Mouse (Mus musculus) CH12.LX (cell line): ENCODE results near the gene Nsun2. TPM values are rescaled to one million over a fixed set of nuclear protein-coding genes. Genes with fewer than 3 reads are reported as not detected.

Source experiments
- DNase-seq: peaks from one replicate; pipeline ENCODE4 v3.0.0-alpha.2; 2013; ENCODE audit errors: extremely low read depth
- H3K27ac ChIP-seq: 2 replicates; pipeline ENCODE4 v1.5.1; 2012; ENCODE audit warnings: low read depth, mild to moderate bottlenecking, control low read depth, moderate library complexity; ENCODE audit not compliant: insufficient read depth
- H3K27me3 ChIP-seq: replicated peaks from 2 replicates; pipeline ENCODE3; 2012; ENCODE audit warnings: inconsistent platforms
- H3K36me3 ChIP-seq, 2 experiments: replicated peaks in 1 of 2; 2 replicates each; pipeline versions ENCODE3 to v1.6.1; 2012; ENCODE audit warnings: inconsistent platforms in 1 of 2, low read length in 1 of 2, mild to moderate bottlenecking in 1 of 2, mixed read lengths in 1 of 2, moderate library complexity in 1 of 2; ENCODE audit not compliant: control insufficient read depth in 1 of 2, insufficient read depth in 1 of 2
- H3K4me1 ChIP-seq, 2 experiments: 2 replicates each; pipeline ENCODE4 v1.6.1; 2012; ENCODE audit warnings: inconsistent platforms in 1 of 2, moderate library complexity in 1 of 2; ENCODE audit not compliant: insufficient read depth in 2 of 2, control insufficient read depth in 1 of 2
- H3K4me2 ChIP-seq: 2 replicates; pipeline ENCODE4 v1.6.1; 2012; ENCODE audit warnings: low read depth, mild to moderate bottlenecking, control low read depth; ENCODE audit not compliant: poor library complexity, insufficient read depth, severe bottlenecking
- H3K4me3 ChIP-seq, 3 experiments: fragments of 150-350 bp in 1 of 3; sonication (generic) in 1 of 3; replicated peaks in 1 of 3; 2 replicates each; pipeline versions ENCODE3 to v1.5.1; 2011 to 2012; ENCODE audit warnings: low read depth in 2 of 3, low read length in 2 of 3, mild to moderate bottlenecking in 2 of 3, moderate library complexity in 2 of 3, control low read depth in 1 of 3, improper control_type of control experiment in 1 of 3, inconsistent platforms in 1 of 3, mixed read lengths in 1 of 3; ENCODE audit not compliant: poor library complexity in 1 of 3
- H3K79me2 ChIP-seq: replicated peaks from 2 replicates; pipeline ENCODE4 v1.6.1; 2012; ENCODE audit warnings: mild to moderate bottlenecking, moderate library complexity; ENCODE audit not compliant: control insufficient read depth, poor library complexity, insufficient read depth, severe bottlenecking; ENCODE audit errors: extremely low read depth
- H3K9ac ChIP-seq: 2 replicates; pipeline ENCODE4 v1.6.1; 2012; ENCODE audit warnings: low read depth, mild to moderate bottlenecking, control low read depth, moderate library complexity; ENCODE audit not compliant: insufficient read depth
- H3K9me3 ChIP-seq: replicated peaks from 2 replicates; pipeline ENCODE3; 2012; ENCODE audit warnings: low read length, inconsistent platforms, mixed read lengths
- BHLHE40 ChIP-seq: IDR thresholded peaks from 2 replicates; pipeline ENCODE4 v1.6.1; 2011; ENCODE audit warnings: mild to moderate bottlenecking, low read depth, low read length, improper control_type of control experiment
- CHD1 ChIP-seq: IDR thresholded peaks from 2 replicates; pipeline ENCODE4 v1.6.1; 2012; ENCODE audit warnings: low read depth, low read length, improper control_type of control experiment, inconsistent platforms
- CHD2 ChIP-seq: IDR thresholded peaks from 2 replicates; pipeline ENCODE4 v1.6.1; 2011; ENCODE audit warnings: low read length, improper control_type of control experiment
- CTCF ChIP-seq, 2 experiments: IDR thresholded peaks in 1 of 2; conservative IDR thresholded peaks in 1 of 2; 2 replicates each; pipeline ENCODE4 v1.5.1; 2011 to 2012; ENCODE audit warnings: low read depth in 2 of 2, low read length in 2 of 2, improper control_type of control experiment in 1 of 2, inconsistent platforms in 1 of 2, mild to moderate bottlenecking in 1 of 2, moderate library complexity in 1 of 2
- E2F4 ChIP-seq: IDR thresholded peaks from 2 replicates; pipeline ENCODE4 v1.6.1; 2011; ENCODE audit warnings: low read depth, low read length, improper control_type of control experiment; ENCODE audit not compliant: insufficient replicate concordance
- EP300 ChIP-seq: IDR thresholded peaks from 2 replicates; pipeline ENCODE4 v1.6.1; 2011; ENCODE audit warnings: low read length, improper control_type of control experiment
- ETS1 ChIP-seq: conservative IDR thresholded peaks from 2 replicates; pipeline ENCODE4 v1.6.1; 2012; ENCODE audit warnings: low read depth, mild to moderate bottlenecking, inconsistent platforms, low read length, improper control_type of control experiment, moderate library complexity
- GABPA ChIP-seq: IDR thresholded peaks from 2 replicates; pipeline ENCODE4 v1.6.1; 2012; ENCODE audit warnings: low read depth, low read length, improper control_type of control experiment, inconsistent platforms; ENCODE audit not compliant: insufficient replicate concordance
- IRF4 ChIP-seq: IDR thresholded peaks from 2 replicates; pipeline ENCODE4 v1.6.1; 2014; ENCODE audit warnings: low read depth, mild to moderate bottlenecking, inconsistent platforms, low read length, improper control_type of control experiment
- MAZ ChIP-seq: IDR thresholded peaks from 2 replicates; pipeline ENCODE4 v1.6.1; 2012; ENCODE audit warnings: low read depth, mild to moderate bottlenecking, inconsistent platforms, low read length, improper control_type of control experiment, moderate library complexity
- MEF2A ChIP-seq: IDR thresholded peaks from 2 replicates; pipeline ENCODE4 v1.6.1; 2014; ENCODE audit warnings: low read depth, mild to moderate bottlenecking, inconsistent platforms, low read length, improper control_type of control experiment, borderline replicate concordance
- MXI1 ChIP-seq: IDR thresholded peaks from 2 replicates; pipeline ENCODE4 v1.6.1; 2011; ENCODE audit warnings: mild to moderate bottlenecking, low read depth, low read length, improper control_type of control experiment
- PAX5 ChIP-seq: IDR thresholded peaks from 2 replicates; pipeline ENCODE4 v1.6.1; 2012; ENCODE audit warnings: low read length, inconsistent platforms, mixed read lengths
- POLR2A ChIP-seq: IDR thresholded peaks from 2 replicates; pipeline ENCODE4 v1.6.1; 2011; ENCODE audit warnings: low read depth, mild to moderate bottlenecking, improper control_type of control experiment, low read length
- POLR2AphosphoS2 ChIP-seq: IDR thresholded peaks from 2 replicates; pipeline ENCODE4 v1.6.1; 2011; ENCODE audit warnings: low read depth, low read length, improper control_type of control experiment
- RAD21 ChIP-seq: IDR thresholded peaks from 2 replicates; pipeline ENCODE4 v1.6.1; 2011; ENCODE audit warnings: low read depth, mild to moderate bottlenecking, low read length, improper control_type of control experiment, moderate library complexity
- SIN3A ChIP-seq: IDR thresholded peaks from 2 replicates; pipeline ENCODE4 v1.6.1; 2012; ENCODE audit warnings: low read length, improper control_type of control experiment, inconsistent platforms
- SMC3 ChIP-seq: IDR thresholded peaks from 2 replicates; pipeline ENCODE4 v1.6.1; 2011; ENCODE audit warnings: low read depth, low read length, improper control_type of control experiment
- TCF12 ChIP-seq: IDR thresholded peaks from 2 replicates; pipeline ENCODE4 v1.6.1; 2014; ENCODE audit warnings: low read depth, mild to moderate bottlenecking, inconsistent platforms, low read length, improper control_type of control experiment
- USF1 ChIP-seq: IDR thresholded peaks from 2 replicates; pipeline ENCODE4 v1.6.1; 2014; ENCODE audit warnings: low read depth, mild to moderate bottlenecking, inconsistent platforms, low read length, improper control_type of control experiment
- USF2 ChIP-seq: conservative IDR thresholded peaks from 2 replicates; pipeline ENCODE4 v1.6.1; 2011; ENCODE audit warnings: low read depth, low read length, improper control_type of control experiment
- ZC3H11A ChIP-seq: IDR thresholded peaks from 2 replicates; pipeline ENCODE4 v1.6.1; 2012; ENCODE audit warnings: low read depth, mild to moderate bottlenecking, inconsistent platforms, low read length, improper control_type of control experiment
- ZMIZ1 ChIP-seq: IDR thresholded peaks from 2 replicates; pipeline ENCODE4 v1.6.1; 2012; ENCODE audit warnings: low read depth, mild to moderate bottlenecking, inconsistent platforms, low read length, improper control_type of control experiment
- dilution Hi-C: fragments of 300-500 bp; cut with MboI; formaldehyde crosslinking; loops from 2 replicates; pipeline ENCODE4 v1.14.3; 2020; ENCODE audit warnings: low sequenced_read_pairs; ENCODE audit not compliant: extremely low pct_unique_long_range_greater_than_20kb, extremely low pct_ligation_motif_present
- in situ Hi-C: fragments of 300-500 bp; cut with MboI; formaldehyde crosslinking; loops from 3 replicates; pipeline ENCODE4 v1.14.3; 2019; ENCODE audit warnings: low sequenced_read_pairs, low pct_ligation_motif_present, low pct_unique_long_range_greater_than_20kb, mixed read lengths
- polyA plus RNA-seq: library from polyadenylated mRNA; unstranded; fragments of >175 nt; gene quantifications from 2 replicates; pipeline ENCODE4 v1.2.1, GENCODE M21; 2012; ENCODE audit warnings: low read depth; ENCODE audit not compliant: insufficient read length
- total RNA-seq, 2 experiments: library from RNA; depleted of rRNA; stranded (reverse); fragments of 300-350 nt in 1 of 2; fragments of >200 nt in 1 of 2; gene quantifications; 2 replicates each; pipeline ENCODE4 v1.2.3; 2012 to 2014

The Nsun2 gene
- total and polyA plus RNA-seq, 3 experiments, result 178 to 292 (median 279) TPM

DNA sequence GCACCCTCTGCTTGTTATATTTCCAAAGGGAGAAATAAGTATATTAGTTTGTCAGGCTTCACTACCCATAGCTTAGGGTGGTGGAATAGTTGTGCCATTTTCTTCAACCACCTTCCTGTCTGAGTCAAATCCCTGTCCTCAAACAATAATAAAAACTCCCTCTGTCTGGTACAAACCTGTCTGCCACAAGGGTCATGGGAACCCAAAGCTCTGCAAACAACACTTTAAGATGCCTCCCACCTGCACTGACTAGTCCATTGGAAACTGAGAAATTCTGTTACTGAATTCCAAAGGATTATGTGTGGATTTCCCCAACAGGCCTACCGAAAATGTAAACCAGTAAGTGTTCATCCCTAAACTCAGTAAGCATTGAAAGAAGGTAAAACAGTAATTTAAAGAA, 71.1 kb downstream of the Nsun2 start:
- dilution Hi-C loops, result no loop called here
- in situ Hi-C loops, result no loop called here
- no peak overlapping the region for H3K9ac ChIP-seq

DNA sequence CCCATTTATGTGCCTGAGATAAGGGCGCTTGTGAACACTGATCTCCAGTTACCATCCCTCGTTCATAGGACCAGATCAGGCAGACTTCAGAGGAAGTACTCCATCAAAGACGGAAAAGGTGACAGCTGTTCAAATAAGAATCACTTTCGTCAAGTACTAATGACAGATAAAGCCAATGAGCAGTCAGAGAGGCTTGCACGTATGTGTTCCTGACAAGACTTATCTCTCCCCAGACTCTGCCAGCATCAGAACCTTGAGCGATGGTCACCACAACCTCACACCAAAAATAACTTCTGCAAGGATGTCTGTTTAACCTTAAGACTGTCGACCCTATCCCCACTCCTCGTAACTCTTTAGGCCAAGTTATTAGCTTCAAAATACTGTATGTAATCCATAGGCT, 75.2 kb downstream of the Nsun2 start:
- peaks cover 18% of the 10 kb centered on the region for H3K79me2 ChIP-seq
- H3K4me3 ChIP-seq, result no peak overlapping the region
- no peak overlapping the region for H3K27ac ChIP-seq
- H3K9ac ChIP-seq, result no peak overlapping the region
- no peaks in the 10 kb centered on the region for H3K9me3 ChIP-seq
- no peak for DNase-seq
- no peak overlapping the region for H3K4me2 ChIP-seq
- dilution Hi-C loops (no loop called here), in situ Hi-C loops (no loop called here)
- H3K36me3 ChIP-seq, result peaks cover 5 to 7% of the 10 kb centered on the region in 2 experiments
- H3K4me1 ChIP-seq, result peaks cover 5 to 13% of the 10 kb centered on the region in 2 experiments
- TF ChIP-seq ETS1, result no peak
- TF ChIP-seq PAX5, result no peak
- TF ChIP-seq RAD21, result no peak
- no peak for TF ChIP-seq TCF12
- TF ChIP-seq MEF2A, result no peak
- TF ChIP-seq EP300, result no peak
- TF ChIP-seq CHD1, result no peak
- TF ChIP-seq ZC3H11A, result no peak
- no peak for TF ChIP-seq IRF4
- no peak for TF ChIP-seq ZMIZ1
- no peak for TF ChIP-seq CHD2
- no peak for TF ChIP-seq SMC3
- TF ChIP-seq CTCF (conservative IDR thresholded peaks at IDR 0.05 in 1 of 2, IDR thresholded peaks at IDR 0.05 in 1 of 2; ENCODE audit: low read depth in 2 of 2, low read length in 2 of 2), result no peak
- no peak for TF ChIP-seq USF1
- TF ChIP-seq E2F4, result no peak
- TF ChIP-seq POLR2AphosphoS2, result no peak
- no peak for TF ChIP-seq MXI1
- peaks cover 5% of the 10 kb centered on the region for H3K27me3 ChIP-seq

More for the DNA sequence above, 71.1 kb downstream of the Nsun2 start:
- Histone ChIP-seq H3K9me3 (no peaks in the 10 kb centered on the region), H3K36me3 (no peaks in the 10 kb centered on the region), H3K79me2 (no peaks in the 10 kb centered on the region), H3K4me1 (no peaks in the 10 kb centered on the region), H3K4me2 (no peak overlapping the region), H3K4me3 (no peak overlapping the region), H3K27me3 (no peaks in the 10 kb centered on the region), H3K27ac (no peak overlapping the region)
- TF ChIP-seq USF2, result no peak
- TF ChIP-seq ZC3H11A, result no peak
- TF ChIP-seq CTCF (conservative IDR thresholded peaks at IDR 0.05 in 1 of 2, IDR thresholded peaks at IDR 0.05 in 1 of 2; ENCODE audit: low read depth in 2 of 2, low read length in 2 of 2), result no peak
- TF ChIP-seq EP300, result no peak
- no peak for TF ChIP-seq SIN3A
- TF ChIP-seq MAZ, result no peak
- no peak for TF ChIP-seq IRF4
- no peak for TF ChIP-seq SMC3
- TF ChIP-seq CHD1, result no peak
- TF ChIP-seq RAD21, result no peak
- TF ChIP-seq CHD2, result no peak
- TF ChIP-seq POLR2A, result no peak
- TF ChIP-seq MXI1, result no peak
- TF ChIP-seq PAX5, result no peak
- TF ChIP-seq BHLHE40, result no peak
- no peak for TF ChIP-seq GABPA
- DNase-seq, result no peak
